Mouse (Mus musculus) heart, embryonic 13.5 days (tissue): ENCODE results near the gene Pithd1. TPM values are rescaled to one million over a fixed set of nuclear protein-coding genes. Genes with fewer than 3 reads are reported as not detected.

Experiments
- ATAC-seq: fragments of 200-750 bp; cut with Nextera tagmentation; 2 replicates; pipeline ENCODE4 v1.8.0; 2017; ENCODE audit warnings: moderate TSS enrichment; ENCODE audit not compliant: insufficient number of reproducible peaks, low FRiP score, low TSS enrichment; ENCODE audit errors: extremely low read depth
- H3K27ac ChIP-seq: fragments of 300-500 bp; sonication (generic); replicated peaks from 2 replicates; pipeline ENCODE4 v1.5.1; 2015; ENCODE audit warnings: moderate library complexity, mild to moderate bottlenecking, inconsistent platforms
- H3K27me3 ChIP-seq: fragments of 300-500 bp; sonication (generic); replicated peaks from 2 replicates; pipeline ENCODE4 v1.6.1; 2015; ENCODE audit warnings: mild to moderate bottlenecking, inconsistent platforms
- H3K36me3 ChIP-seq: fragments of 300-500 bp; sonication (generic); 2 replicates; pipeline ENCODE4 v1.6.1; 2015; ENCODE audit warnings: mild to moderate bottlenecking, inconsistent platforms
- H3K4me1 ChIP-seq: fragments of 300-500 bp; sonication (generic); 2 replicates; pipeline ENCODE4 v1.6.1; 2015; ENCODE audit warnings: inconsistent platforms
- H3K4me2 ChIP-seq: fragments of 300-500 bp; sonication (generic); 2 replicates; pipeline ENCODE4 v1.6.1; 2015; ENCODE audit warnings: inconsistent platforms, mild to moderate bottlenecking, moderate library complexity
- H3K4me3 ChIP-seq: fragments of 300-500 bp; sonication (generic); 2 replicates; pipeline ENCODE4 v1.5.1; 2015; ENCODE audit warnings: moderate library complexity, mild to moderate bottlenecking, inconsistent platforms
- H3K9ac ChIP-seq: fragments of 300-500 bp; sonication (generic); 2 replicates; pipeline ENCODE4 v1.6.1; 2015; ENCODE audit warnings: inconsistent platforms, mild to moderate bottlenecking, moderate library complexity
- H3K9me3 ChIP-seq: fragments of 300-500 bp; sonication (generic); 2 replicates; pipeline ENCODE4 v1.6.1; 2016; ENCODE audit warnings: inconsistent platforms
- WGBS: fragments of 180-500 bp; shearing (Covaris S2); methylation state at CpG from one replicate; pipeline ENCODE4 v1.1.7; 2015; ENCODE audit warnings: mixed read lengths; 5-methylcytosine and 5-hydroxymethylcytosine counted together
- polyA plus RNA-seq: library from polyadenylated mRNA; unstranded; fragments of >200 nt; fragmentation: Nextera tagmentation; extraction: Ambion mirVana; gene quantifications from 2 replicates; pipeline ENCODE4 v1.2.1, GENCODE M21; 2015

Gene Pithd1
- polyA plus RNA-seq, 1 experiment from 2014 or later: 39.2 TPM

DNA sequence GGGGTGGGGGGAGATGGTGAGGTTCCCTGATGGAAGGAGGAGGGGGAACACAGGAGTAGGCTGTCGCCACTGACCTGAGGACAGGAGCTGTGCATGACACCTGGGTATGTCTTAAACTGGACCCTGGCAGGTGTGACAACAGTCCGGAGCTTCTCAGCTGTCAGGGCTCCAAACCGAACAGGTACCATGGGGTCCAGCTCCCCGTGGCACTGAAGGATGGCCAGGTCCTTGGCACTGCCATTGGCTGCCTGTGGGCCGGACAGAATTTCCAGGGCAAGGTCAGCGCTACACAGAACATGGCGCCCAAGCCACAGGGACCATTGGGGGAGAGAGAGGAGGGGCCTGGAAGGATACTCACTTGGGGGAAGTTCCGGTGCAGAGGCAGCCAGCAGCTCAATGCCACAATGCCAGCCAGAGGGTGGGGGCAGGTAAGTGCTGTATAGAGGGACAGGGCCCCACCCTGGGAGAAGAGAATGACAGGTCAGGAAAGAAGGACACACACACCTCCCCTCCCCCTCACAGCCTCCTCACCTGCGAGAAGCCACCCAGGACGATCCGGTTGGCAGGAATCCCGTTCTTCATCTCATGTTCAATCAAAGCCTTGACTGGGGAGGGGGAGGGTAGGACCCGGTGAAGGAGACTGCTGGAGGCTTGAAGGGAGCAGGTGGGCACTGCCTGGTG, 17.9 kb downstream of the Pithd1 start:
- no peaks in the 10 kb centered on the region for H3K9me3 ChIP-seq
- 90% methylated on average over 13 of the region's 13 CpGs for WGBS
- H3K9ac ChIP-seq: no peak overlapping the region
- no peak overlapping the region for H3K4me3 ChIP-seq
- no peak for ATAC-seq
- H3K36me3 ChIP-seq: peaks cover 56% of the 10 kb centered on the region
- H3K27ac ChIP-seq: no peak overlapping the region
- no peak overlapping the region for H3K4me2 ChIP-seq
- H3K27me3 ChIP-seq: no peaks in the 10 kb centered on the region
- H3K4me1 ChIP-seq: peaks cover 33% of the 10 kb centered on the region

DNA sequence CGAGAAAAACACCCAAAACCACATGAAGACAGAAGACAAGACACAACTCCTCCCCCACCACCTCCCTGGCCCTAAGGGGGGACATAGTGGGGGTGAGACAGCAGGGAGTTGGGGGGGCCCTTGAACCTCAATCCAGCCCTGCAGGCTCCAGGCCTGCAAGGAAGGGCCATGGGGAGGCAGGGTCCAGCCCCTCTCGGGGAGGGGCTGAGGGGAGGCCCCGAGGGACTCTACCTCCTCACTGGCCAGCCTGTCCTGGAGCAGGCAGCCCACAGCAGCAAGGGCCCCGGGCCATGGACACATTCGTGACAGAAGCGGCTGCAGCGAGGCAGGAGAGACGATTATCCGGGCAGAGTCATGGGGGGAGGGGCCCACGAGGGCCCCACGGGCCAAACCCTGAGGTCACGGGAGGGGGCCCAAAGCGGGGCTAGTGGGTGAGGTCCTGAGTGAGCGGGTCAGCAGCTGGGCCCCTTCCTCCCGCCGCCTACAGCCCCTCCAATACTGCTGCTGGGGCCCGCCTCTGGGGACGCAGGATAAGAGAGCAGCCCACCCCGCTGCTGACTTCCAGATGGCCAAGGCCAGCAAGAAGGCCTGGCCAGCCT, 18.7 kb downstream of the Pithd1 start:
- peaks cover 35% of the 10 kb centered on the region for H3K4me1 ChIP-seq
- no peak overlapping the region for H3K4me2 ChIP-seq
- no peak overlapping the region for H3K9ac ChIP-seq
- no peak overlapping the region for H3K4me3 ChIP-seq
- ATAC-seq: no peak
- H3K27me3 ChIP-seq: no peaks in the 10 kb centered on the region
- H3K36me3 ChIP-seq: peaks cover 54% of the 10 kb centered on the region
- WGBS: 67% methylated on average over 19 of the region's 19 CpGs
- no peaks in the 10 kb centered on the region for H3K9me3 ChIP-seq
- no peak overlapping the region for H3K27ac ChIP-seq

DNA sequence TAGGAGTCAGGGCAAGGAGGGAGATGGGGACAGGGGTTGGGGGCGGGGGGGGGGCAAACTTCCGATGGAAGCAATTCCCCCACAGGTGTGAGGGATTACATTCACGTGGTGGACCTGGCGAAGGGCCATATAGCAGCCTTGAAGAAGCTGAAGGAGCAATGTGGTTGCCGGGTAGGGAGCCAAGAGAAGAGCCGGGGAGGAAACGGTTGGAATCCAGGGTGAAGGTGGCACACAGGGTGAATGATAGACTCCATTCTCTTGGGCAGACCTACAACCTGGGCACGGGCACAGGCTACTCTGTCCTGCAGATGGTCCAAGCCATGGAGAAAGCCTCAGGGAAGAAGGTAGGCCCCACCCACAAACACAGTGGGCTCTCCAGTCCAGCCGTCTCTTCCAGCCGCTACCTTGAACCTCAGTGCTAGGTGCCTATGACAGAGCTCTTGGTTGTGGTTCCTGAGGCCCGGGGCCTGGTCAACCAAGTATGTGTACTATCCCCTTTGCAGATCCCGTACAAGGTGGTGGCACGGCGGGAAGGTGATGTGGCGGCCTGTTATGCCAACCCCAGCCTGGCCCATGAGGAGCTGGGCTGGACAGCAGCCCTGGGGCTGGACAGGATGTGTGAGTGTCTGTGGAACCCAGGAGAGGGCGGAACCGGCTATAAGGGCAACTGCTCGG, 19.8 kb downstream of the Pithd1 start:
- Histone ChIP-seq H3K36me3 (peaks cover 55% of the 10 kb centered on the region), H3K27me3 (no peaks in the 10 kb centered on the region), H3K27ac (no peak overlapping the region), H3K4me2 (no peak overlapping the region), H3K9me3 (no peaks in the 10 kb centered on the region), H3K4me3 (no peak overlapping the region), H3K9ac (no peak overlapping the region), H3K4me1 (peaks cover 37% of the 10 kb centered on the region)
- 88% methylated on average over 18 of the region's 18 CpGs for WGBS
- no peak for ATAC-seq

DNA sequence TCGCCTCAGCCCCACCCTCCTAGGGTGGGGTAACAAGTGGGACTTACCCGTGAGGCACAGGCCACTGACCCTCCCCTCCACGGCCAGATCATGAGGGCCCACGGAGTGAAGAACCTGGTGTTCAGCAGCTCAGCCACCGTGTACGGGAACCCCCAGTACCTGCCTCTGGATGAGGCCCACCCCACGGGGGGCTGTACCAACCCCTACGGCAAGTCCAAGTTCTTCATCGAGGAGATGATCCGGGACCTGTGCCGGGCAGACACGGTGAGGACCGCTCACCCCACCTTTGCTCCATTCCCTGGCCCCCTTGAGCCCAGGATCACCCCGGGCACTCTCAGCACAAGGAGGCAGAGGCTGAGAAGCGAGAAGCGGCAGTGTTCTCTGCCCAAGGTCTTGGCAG, 20.8 kb downstream of the Pithd1 start:
- ATAC-seq: no peak
- Histone ChIP-seq H3K4me1 (peaks cover 30% of the 10 kb centered on the region), H3K9ac (no peak overlapping the region), H3K4me2 (no peak overlapping the region), H3K27me3 (no peaks in the 10 kb centered on the region), H3K36me3 (peaks cover 64% of the 10 kb centered on the region), H3K27ac (no peak overlapping the region), H3K4me3 (no peak overlapping the region), H3K9me3 (no peaks in the 10 kb centered on the region)
- WGBS: 91% methylated on average over 16 of the region's 16 CpGs

DNA sequence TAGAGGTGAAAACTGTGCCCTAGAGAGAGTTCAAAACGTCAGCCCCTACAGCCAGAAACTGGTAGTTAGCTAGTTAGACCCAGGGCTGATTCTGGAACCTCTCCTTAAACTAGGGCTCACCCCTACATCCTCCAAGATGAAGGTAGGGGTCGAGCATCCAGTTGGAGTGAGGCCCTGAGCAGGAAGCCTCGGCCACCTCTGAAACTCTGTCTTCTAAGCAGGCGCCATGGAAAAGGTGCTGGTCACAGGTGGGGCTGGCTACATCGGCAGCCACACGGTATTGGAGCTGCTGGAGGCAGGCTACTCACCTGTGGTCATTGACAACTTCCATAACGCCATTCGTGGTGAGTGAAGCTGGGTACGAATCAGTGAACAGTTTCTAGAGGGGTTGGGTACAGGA, 22.0 kb downstream of the Pithd1 start:
- Histone ChIP-seq H3K27ac (no peak overlapping the region), H3K9ac (no peak overlapping the region), H3K4me3 (0 out of 2 replicates have a peak overlapping the region, but pooled peaks have one; percentile 82), H3K4me1 (peaks cover 23% of the 10 kb centered on the region), H3K4me2 (peak overlapping the region; percentile 98), H3K9me3 (no peaks in the 10 kb centered on the region), H3K36me3 (peaks cover 66% of the 10 kb centered on the region), H3K27me3 (no peaks in the 10 kb centered on the region)
- 81% methylated on average over 9 of the region's 9 CpGs for WGBS
- ATAC-seq: no peak

DNA sequence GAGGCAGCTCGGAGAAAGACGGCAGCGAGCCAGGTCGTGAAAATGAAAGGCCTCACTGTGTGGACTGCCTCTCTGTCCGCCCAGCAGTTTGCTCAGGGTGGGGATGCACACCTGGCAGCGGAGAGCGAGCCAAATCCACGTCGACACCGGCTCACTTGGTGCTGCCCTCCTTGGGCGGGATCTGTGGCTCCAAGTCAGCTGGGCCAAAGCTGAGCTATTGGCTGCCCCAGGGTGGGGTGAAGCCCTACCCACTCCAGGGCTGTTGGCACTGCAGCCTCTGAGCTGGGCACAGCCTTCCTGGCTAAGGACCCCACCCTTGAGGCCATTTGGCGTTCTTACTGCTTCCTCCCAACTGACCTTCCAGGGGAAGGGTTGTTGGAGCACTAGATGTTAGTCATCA, 22.6 kb downstream of the Pithd1 start:
- peaks cover 66% of the 10 kb centered on the region for H3K36me3 ChIP-seq
- H3K4me3 ChIP-seq: peak overlapping the region; percentile 82
- no peak for ATAC-seq
- H3K27me3 ChIP-seq: no peaks in the 10 kb centered on the region
- peaks cover 23% of the 10 kb centered on the region for H3K4me1 ChIP-seq
- peak overlapping the region; percentile 98 for H3K4me2 ChIP-seq
- H3K9ac ChIP-seq: peak overlapping the region; percentile 86
- H3K9me3 ChIP-seq: no peaks in the 10 kb centered on the region
- H3K27ac ChIP-seq: peak overlapping the region; percentile 79
- 5% methylated on average over 12 of the region's 12 CpGs for WGBS

DNA sequence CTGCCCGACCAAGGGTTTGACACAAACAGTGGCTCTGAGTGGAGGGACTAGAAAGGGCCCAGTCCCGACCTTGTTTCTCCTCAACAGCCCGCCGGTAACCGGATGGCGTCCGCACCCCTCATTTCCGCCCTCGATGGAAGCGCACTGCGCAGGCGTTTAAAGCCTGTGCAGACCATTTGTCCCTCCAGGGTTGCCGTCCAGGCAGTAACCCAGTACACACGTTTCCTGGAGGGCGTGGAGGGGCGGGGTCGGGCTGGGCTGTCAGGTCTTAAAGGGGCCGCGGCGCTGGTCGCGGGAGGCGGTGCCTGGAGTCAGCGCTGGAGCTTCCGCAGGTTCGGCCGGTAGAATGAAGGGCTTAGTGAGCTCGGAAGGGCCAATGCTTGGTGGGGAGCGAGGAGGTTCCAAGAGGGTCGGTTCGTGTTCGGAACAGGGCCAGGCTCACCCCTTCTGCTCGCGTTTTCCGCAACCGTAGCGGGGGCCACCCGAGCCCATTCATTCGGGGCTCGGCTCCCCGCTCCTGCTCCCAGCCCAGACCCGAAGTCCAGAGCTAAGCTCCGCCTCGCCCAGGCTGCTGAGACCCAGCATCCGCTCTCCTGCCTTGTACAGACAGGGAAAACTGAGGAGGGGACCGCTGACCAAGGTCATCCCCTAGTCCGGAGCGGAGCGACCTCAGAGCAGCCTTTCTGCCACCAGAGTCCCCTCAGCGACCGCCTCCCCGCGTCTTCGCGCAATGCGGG, 23.4 kb downstream of the Pithd1 start, which contains the start of gene Gale:
Gene Gale (plus strand): TSS at position 271 of the 737 bp plus-strand sequence.
- Histone ChIP-seq H3K4me3 (peak within 1 kb of the TSS; percentile 82), H3K4me2 (peak within 1 kb of the TSS; percentile 98), H3K36me3 (peaks cover 65% of the 10 kb centered on the region), H3K4me1 (peaks cover 23% of the 10 kb centered on the region), H3K9ac (peak within 1 kb of the TSS; percentile 86), H3K9me3 (no peaks in the 10 kb centered on the region), H3K27ac (peak within 1 kb of the TSS; percentile 86), H3K27me3 (no peaks in the 10 kb centered on the region)
- under 1% methylated on average over 56 of the region's 56 CpGs for WGBS
- ATAC-seq: peak; percentile 82

DNA sequence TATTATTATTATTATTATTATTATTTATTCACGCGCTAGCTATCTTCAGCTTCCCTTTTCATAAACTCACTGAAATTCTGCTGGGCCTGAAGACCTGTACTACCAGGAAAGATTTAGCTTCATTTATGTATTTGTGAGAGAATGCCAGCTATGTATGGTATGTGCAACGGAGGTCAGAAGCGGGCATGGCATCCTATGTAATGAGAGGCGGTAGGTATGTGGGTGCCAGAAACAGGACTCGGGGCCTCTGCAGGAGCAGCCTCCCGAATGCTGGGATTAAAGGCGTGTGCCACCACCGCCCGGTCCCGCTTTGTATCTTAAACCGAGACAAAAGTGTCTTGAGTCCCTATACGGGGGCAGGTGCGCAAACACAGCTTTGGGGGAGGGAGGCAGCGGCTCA, 24.1 kb downstream of the Pithd1 start:
- Histone ChIP-seq H3K9ac (peak overlapping the region; percentile 86), H3K36me3 (peaks cover 65% of the 10 kb centered on the region), H3K4me3 (peak overlapping the region; percentile 82), H3K27me3 (no peaks in the 10 kb centered on the region), H3K4me1 (peaks cover 23% of the 10 kb centered on the region), H3K9me3 (no peaks in the 10 kb centered on the region), H3K4me2 (peak overlapping the region; percentile 98), H3K27ac (peak overlapping the region; percentile 86)
- 5% methylated on average over 15 of the region's 15 CpGs for WGBS
- no peak for ATAC-seq

DNA sequence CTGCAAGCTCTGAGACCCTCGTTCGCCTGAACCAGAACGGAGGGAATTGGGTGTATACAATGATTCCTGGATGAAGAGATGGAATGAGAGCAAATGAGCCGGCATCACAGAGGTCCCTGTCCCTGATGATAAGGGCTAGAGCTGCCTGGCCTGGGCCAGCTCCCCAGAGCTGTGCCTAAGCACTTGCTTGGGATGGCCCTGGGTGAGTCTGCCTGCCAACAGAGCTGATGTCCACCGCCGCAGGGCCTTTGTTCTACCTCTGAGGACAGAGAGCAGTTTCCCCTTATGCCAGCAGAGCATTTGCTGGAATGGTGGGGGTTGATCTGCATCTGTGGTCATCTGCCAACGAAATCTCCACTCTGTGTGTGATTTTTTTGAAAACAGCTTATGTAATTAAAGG, 24.9 kb downstream of the Pithd1 start:
- Histone ChIP-seq H3K9ac (peak overlapping the region; percentile 86), H3K27ac (0 out of 2 replicates have a peak overlapping the region, but pooled peaks have one; percentile 86)
- WGBS: 82% methylated on average over 7 of the region's 7 CpGs

DNA sequence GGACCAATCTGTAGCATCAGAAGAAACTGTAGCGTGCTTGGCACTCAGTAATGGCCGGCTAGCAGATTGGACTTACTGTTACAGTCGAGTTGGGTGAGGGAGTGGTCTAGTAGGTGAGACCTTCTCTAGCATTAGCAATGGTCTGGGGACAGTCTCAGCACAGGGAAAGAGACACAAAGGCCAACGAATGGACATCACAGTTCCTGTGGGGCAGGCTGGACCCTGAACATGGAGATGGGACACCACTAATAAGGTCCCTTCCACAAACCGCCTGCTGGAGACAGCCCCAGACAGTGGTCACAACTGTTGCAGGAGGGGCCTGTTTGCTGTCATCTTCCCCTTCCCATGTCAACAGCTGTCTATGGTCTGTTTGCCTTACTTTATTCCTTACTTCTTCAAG, 25.4 kb downstream of the Pithd1 start:
- Histone ChIP-seq H3K4me2 (no peak overlapping the region), H3K27ac (no peak overlapping the region), H3K9ac (no peak overlapping the region), H3K27me3 (no peaks in the 10 kb centered on the region), H3K36me3 (peaks cover 62% of the 10 kb centered on the region), H3K9me3 (no peaks in the 10 kb centered on the region), H3K4me3 (no peak overlapping the region), H3K4me1 (peaks cover 23% of the 10 kb centered on the region)
- 79% methylated on average over 5 of the region's 5 CpGs for WGBS
- no peak for ATAC-seq

More for the DNA sequence above, 24.9 kb downstream of the Pithd1 start:
- no peak for ATAC-seq
- peak overlapping the region; percentile 82; the same call in 1 of the 2 replicates for H3K4me3 ChIP-seq
- H3K4me2 ChIP-seq: peak overlapping the region; percentile 98
- peaks cover 23% of the 10 kb centered on the region for H3K4me1 ChIP-seq
- H3K27me3 ChIP-seq: no peaks in the 10 kb centered on the region
- peaks cover 65% of the 10 kb centered on the region for H3K36me3 ChIP-seq
- H3K9me3 ChIP-seq: no peaks in the 10 kb centered on the region

DNA sequence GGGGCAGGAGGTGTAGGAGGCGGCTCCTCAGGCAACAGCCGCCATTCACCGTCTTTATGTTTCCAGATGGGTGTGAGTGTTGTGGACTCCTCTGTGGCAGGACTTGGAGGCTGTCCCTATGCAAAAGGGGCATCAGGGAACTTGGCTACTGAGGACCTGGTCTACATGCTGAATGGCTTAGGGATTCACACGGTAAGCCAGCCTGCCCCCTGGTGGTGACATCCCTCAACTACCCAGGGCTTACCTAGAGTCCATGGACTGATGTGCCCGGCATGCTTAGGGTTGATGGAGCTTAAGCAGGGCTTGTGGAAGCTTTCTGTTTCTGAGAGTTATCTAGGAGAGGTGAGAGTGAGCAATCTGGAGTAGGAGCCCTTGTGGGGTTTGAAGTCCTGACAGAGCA, 26.3 kb downstream of the Pithd1 start:
- Histone ChIP-seq H3K9ac (no peak overlapping the region), H3K4me3 (no peak overlapping the region), H3K4me1 (peaks cover 23% of the 10 kb centered on the region), H3K4me2 (no peak overlapping the region), H3K36me3 (peaks cover 61% of the 10 kb centered on the region), H3K9me3 (no peaks in the 10 kb centered on the region), H3K27me3 (no peaks in the 10 kb centered on the region), H3K27ac (no peak overlapping the region)
- 25% methylated on average over 5 of the region's 5 CpGs for WGBS
- ATAC-seq: no peak
